Mouse (Mus musculus) liver, embryonic 14.5 days (tissue): ENCODE measurements at regions not wholly inside any gene's neighbourhood (a gene's known extent, or its start where the extent isn't known, plus 50 kb on each side); places are given as distances from the start of the nearest gene placed in this dataset.

ENCODE experiments used
- CTCF ChIP-seq: IDR thresholded peaks from 2 replicates; pipeline ENCODE4 v1.5.1; 2016; ENCODE audit warnings: antibody characterized with exemption, low read depth, control low read depth
- EP300 ChIP-seq: IDR thresholded peaks from 2 replicates; pipeline ENCODE4 v1.6.1; 2016; ENCODE audit warnings: antibody characterized with exemption, low read depth

DNA sequence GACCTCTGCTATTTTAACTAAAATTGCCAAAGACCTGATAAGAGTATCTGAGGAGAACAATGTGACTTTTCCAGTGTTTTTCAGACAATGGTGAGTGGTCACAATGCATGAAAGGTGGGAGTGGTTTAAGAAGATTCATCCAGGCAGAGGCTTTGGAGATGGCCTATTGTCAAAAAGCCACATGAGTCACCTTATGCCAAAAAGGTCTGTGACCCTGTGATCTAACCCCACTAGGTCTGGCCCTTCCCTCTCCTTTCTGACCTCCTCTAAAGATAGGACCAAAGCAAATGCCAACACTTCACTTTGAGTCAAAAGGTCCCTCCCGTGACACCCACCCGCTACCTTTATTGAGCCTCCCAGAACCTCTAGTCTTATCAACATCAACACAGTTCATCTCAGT is 52.4 kb upstream of the 4930432M17Rik start:
- no peak for TF ChIP-seq CTCF
- no peak for TF ChIP-seq EP300
